ENCODE assay signal across 8 mouse cellular contexts in the genomic region with DNA sequence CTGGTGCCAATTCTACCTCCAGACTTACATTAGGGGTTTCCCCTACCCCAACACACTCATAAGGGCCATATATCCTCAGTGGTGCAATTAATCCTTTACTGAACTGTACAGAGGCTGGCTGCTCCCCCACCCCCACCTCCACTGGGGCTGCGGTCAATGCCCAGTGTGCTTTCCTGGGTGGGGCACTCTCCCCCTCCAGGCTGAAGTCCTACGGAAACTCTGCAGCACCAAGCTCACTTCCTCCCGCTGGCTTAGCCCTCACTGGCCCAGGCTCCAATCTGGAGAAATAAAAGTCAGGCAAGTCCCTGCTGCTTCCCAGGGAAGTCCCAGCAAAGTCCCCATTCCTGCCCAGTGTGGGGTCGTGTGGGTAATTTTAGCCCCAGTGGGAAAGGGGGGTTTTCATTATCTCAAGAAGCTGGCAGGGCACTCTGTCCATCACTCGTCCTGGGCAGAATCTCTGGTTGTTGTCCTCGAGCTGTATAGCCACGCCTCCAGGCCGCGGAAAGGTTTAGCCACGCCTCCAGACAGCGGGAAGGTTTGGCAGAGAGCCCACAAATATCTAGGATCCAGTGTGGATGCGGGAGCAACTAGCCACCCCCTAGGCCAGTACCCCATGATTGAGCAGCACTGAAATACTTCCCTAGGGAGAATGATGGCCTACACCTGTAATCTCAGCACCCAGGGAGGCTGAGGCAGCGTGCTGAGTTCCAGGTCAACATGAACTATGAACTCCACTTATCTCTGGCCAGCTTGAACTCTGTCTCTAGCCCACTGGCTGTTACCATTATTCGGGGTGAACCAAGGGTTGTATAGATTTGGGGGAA. TPM values are rescaled to one million over a fixed set of nuclear protein-coding genes. Genes with fewer than 3 reads are reported as not detected.
DNase-seq lines count a peak whose midpoint lies in the region; ATAC-seq lines count a peak whose summit lies in the region.

No protein-coding gene starts in this region.

- peak overlapping the region; percentile 41 for H3K4me2 ChIP-seq in embryonic facial prominence, embryonic 14.5 days (ENCODE audit: low read depth, low read length)
- H3K4me2 ChIP-seq in hindbrain, embryonic 12.5 days (replicated peaks), result peak overlapping the region; percentile 33
- H3K4me2 ChIP-seq in limb, embryonic 15.5 days, result peak overlapping the region; percentile 31; the same call in 1 of the 2 replicates

- peaks cover 22% of the 10 kb centered on the region for H3K4me1 ChIP-seq in embryonic facial prominence, embryonic 14.5 days (ENCODE audit: control insufficient read depth, insufficient read depth, low read length)
- peaks cover 9% of the 10 kb centered on the region for H3K4me1 ChIP-seq in hindbrain, embryonic 12.5 days
- H3K4me1 ChIP-seq in limb, embryonic 15.5 days, result peaks cover 29% of the 10 kb centered on the region

- DNase-seq in adrenal gland, adult 2 months, result peak; percentile 50
- DNase-seq in adrenal gland, adult 8-10 months, result no peak
- peak; percentile 55 for DNase-seq in embryonic facial prominence, embryonic 14.5 days (ENCODE audit: low spot score)
- DNase-seq in cerebellum, adult 18-20 months, result no peak
- DNase-seq in frontal cortex, postnatal 36 days (ENCODE audit: low spot score in 2 of 2), result no peak

- H3K4me3 ChIP-seq in embryonic facial prominence, embryonic 14.5 days (ENCODE audit: low read depth, low read length), result no peak overlapping the region
- H3K4me3 ChIP-seq in hindbrain, embryonic 12.5 days, result no peak overlapping the region
- H3K4me3 ChIP-seq in limb, embryonic 15.5 days, result no peak overlapping the region

- ATAC-seq in embryonic facial prominence, embryonic 14.5 days (ENCODE audit: low read depth), result no peak; the same call in 1 of the 2 replicates
- ATAC-seq in hindbrain, embryonic 12.5 days (ENCODE audit: low FRiP score), result peak; percentile 48
- ATAC-seq in limb, embryonic 15.5 days (ENCODE audit: insufficient number of reproducible peaks, low FRiP score, low TSS enrichment, low read depth), result no peak
- peak; percentile 70 for ATAC-seq in monocyte, adult 5-6 weeks (replicated peaks; ENCODE audit: insufficient number of reproducible peaks, low FRiP score, low TSS enrichment, poor library complexity, severe bottlenecking)

- no peaks in the 10 kb centered on the region for H3K36me3 ChIP-seq in embryonic facial prominence, embryonic 14.5 days (ENCODE audit: control insufficient read depth, insufficient read depth, low read length)
- H3K36me3 ChIP-seq in hindbrain, embryonic 12.5 days, result no peaks in the 10 kb centered on the region
- H3K36me3 ChIP-seq in limb, embryonic 15.5 days, result no peaks in the 10 kb centered on the region

- no peaks in the 10 kb centered on the region for H3K9me3 ChIP-seq in embryonic facial prominence, embryonic 14.5 days (ENCODE audit: control insufficient read depth, low read length)
- no peaks in the 10 kb centered on the region for H3K9me3 ChIP-seq in hindbrain, embryonic 12.5 days (replicated peaks)
- no peaks in the 10 kb centered on the region for H3K9me3 ChIP-seq in limb, embryonic 15.5 days

- 0 out of 2 replicates have a peak overlapping the region, but pooled peaks have one; percentile 14 for H3K9ac ChIP-seq in embryonic facial prominence, embryonic 14.5 days (ENCODE audit: low read depth, low read length)
- H3K9ac ChIP-seq in hindbrain, embryonic 12.5 days, result no peak overlapping the region
- H3K9ac ChIP-seq in limb, embryonic 15.5 days, result no peak overlapping the region

- H3K27ac ChIP-seq in embryonic facial prominence, embryonic 14.5 days (replicated peaks; ENCODE audit: low read depth, low read length), result peak overlapping the region; percentile 53; the same call in 1 of the 2 replicates
- H3K27ac ChIP-seq in hindbrain, embryonic 12.5 days, result no peak overlapping the region
- H3K27ac ChIP-seq in limb, embryonic 15.5 days, result no peak overlapping the region

- H3K27me3 ChIP-seq in embryonic facial prominence, embryonic 14.5 days (replicated peaks; ENCODE audit: control insufficient read depth, insufficient read depth, low read length), result no peaks in the 10 kb centered on the region
- no peaks in the 10 kb centered on the region for H3K27me3 ChIP-seq in hindbrain, embryonic 12.5 days
- H3K27me3 ChIP-seq in limb, embryonic 15.5 days, result no peaks in the 10 kb centered on the region

- 14% methylated on average over 14 of the region's 14 CpGs for WGBS in embryonic facial prominence, embryonic 14.5 days
- 17% methylated on average over 14 of the region's 14 CpGs for WGBS in hindbrain, embryonic 12.5 days
- 13% methylated on average over 14 of the region's 14 CpGs for WGBS in limb, embryonic 15.5 days

RNA-seq across cellular contexts. Expression of gene D10Jhu81e, which starts 34.4 kb away (rescaled TPM):
- 100 to 1,000 TPM; 266 to 267 TPM for total RNA-seq in adrenal gland, adult 2 months (2021)
- polyA plus RNA-seq in adrenal gland, adult 2 months (2012; rRNA removed), result 741 and 784 TPM in 2 replicates
- 100 to 1,000 TPM; 187 to 284 (median 230) TPM for total RNA-seq in adrenal gland, adult 8-10 months (2022)
- 27.2 and 30.5 TPM in 2 replicates for polyA plus RNA-seq in embryonic facial prominence, embryonic 14.5 days (2014; fragmentation: Nextera tagmentation; extraction: Ambion mirVana)
- polyA plus RNA-seq in hindbrain, embryonic 12.5 days (2016; fragmentation: Nextera tagmentation; extraction: Ambion mirVana), result 20.1 and 24.4 TPM in 2 replicates
- 38.7 and 42.1 TPM in 2 replicates for polyA plus RNA-seq in limb, embryonic 15.5 days (2015; fragmentation: Nextera tagmentation; extraction: Ambion mirVana)
- 25.6 to 38.1 TPM (median 29.0 TPM) in 3 replicates for total RNA-seq in monocyte, adult 5-6 weeks (2017)

RNA-seq across cellular contexts. Expression of gene Pwp2, which starts 49.8 kb away (rescaled TPM):
- total RNA-seq in adrenal gland, adult 2 months (2021), result 10 to 100 TPM; 14.0 to 17.4 TPM
- polyA plus RNA-seq in adrenal gland, adult 2 months (2012; rRNA removed), result 7.6 and 10.7 TPM in 2 replicates
- total RNA-seq in adrenal gland, adult 8-10 months (2022), result 10 to 100 TPM; 20.1 to 22.4 (median 21.3) TPM
- polyA plus RNA-seq in embryonic facial prominence, embryonic 14.5 days (2014; fragmentation: Nextera tagmentation; extraction: Ambion mirVana), result 16.0 and 17.2 TPM in 2 replicates
- 20.9 and 21.2 TPM in 2 replicates for polyA plus RNA-seq in hindbrain, embryonic 12.5 days (2016; fragmentation: Nextera tagmentation; extraction: Ambion mirVana)
- 18.5 and 18.9 TPM in 2 replicates for polyA plus RNA-seq in limb, embryonic 15.5 days (2015; fragmentation: Nextera tagmentation; extraction: Ambion mirVana)
- 8.8 to 11.7 TPM (median 9.8 TPM) in 3 replicates for total RNA-seq in monocyte, adult 5-6 weeks (2017)

Comparison
In these comparisons a context has a peak if more than half of its experiments do, and no peak if none do; other contexts are left out.
1. DNase-seq: peak in adrenal gland, adult 2 months (single experiment) and embryonic facial prominence, embryonic 14.5 days (single experiment); none in adrenal gland, adult 8-10 months (single experiment), cerebellum, adult 18-20 months (0 of 2) and frontal cortex, postnatal 36 days (0 of 2).
2. ATAC-seq: peak in hindbrain, embryonic 12.5 days (single experiment) and monocyte, adult 5-6 weeks (single experiment); none in embryonic facial prominence, embryonic 14.5 days (single experiment) and limb, embryonic 15.5 days (single experiment).
3. RNA of gene D10Jhu81e, which starts 34.4 kb away (polyA plus RNA-seq): 741 to 784 TPM in adrenal gland, adult 2 months; 38.7 to 42.1 TPM in limb, embryonic 15.5 days, 27.2 to 30.5 TPM in embryonic facial prominence, embryonic 14.5 days and 20.1 to 24.4 TPM in hindbrain, embryonic 12.5 days; every median in the first group is over 10 times any median in the second.
4. Peak in every context shown above with its lines, with median percentiles within 50 percentile points of each other: H3K4me2 ChIP-seq.